Mouse (Mus musculus): ENCODE results near the gene Cox8b. TPM values are rescaled to one million over a fixed set of nuclear protein-coding genes. Genes with fewer than 3 reads are reported as not detected.

The Cox8b gene
- total and polyA plus RNA-seq, 2 experiments from 2014 or later: not detected

DNA sequence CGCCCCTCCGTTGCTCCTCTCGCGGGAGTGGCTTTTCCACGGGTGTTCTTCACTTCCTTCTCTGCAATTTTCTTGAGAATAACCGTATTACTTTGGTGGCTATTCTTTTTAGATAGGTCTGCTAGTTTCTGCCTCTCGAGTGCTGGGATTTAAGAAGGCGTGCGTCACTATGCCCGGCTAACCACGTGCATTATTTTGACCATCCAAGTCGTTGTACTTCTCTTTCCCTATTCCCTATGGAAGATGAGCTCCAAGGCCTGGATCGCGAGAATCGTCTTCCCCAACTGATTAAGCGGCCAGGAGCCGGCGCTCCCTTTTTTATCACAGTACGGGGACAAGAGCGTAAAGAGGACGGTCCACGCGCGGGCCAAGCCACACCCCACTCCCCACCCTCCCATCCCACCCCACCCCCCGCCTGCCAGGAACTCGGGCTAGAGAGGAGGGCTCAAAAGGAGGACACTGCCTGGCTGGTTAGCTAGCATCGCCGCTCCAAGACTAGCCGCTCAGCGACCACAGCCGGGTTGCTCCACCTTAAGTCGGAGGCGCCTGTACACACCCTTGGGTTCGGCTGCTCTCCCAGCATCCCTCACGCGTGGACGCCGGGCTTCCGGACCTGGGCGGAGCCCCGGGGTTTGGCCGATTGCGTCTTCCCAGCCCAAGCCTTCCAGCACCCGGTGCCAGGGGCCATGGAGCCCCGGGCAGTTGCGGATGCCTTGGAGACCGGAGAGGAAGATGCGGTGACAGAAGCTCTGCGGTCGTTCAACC is 43.3 kb downstream of the Cox8b start, which contains the start of gene Ric8a:
Ric8a (plus strand) TSS at position 173 of the 765 bp plus-strand sequence.
- H3K27me3 ChIP-seq (ENCODE audit: insufficient read depth, low read length): no peaks in the 10 kb centered on the region
- DNase-seq (ENCODE audit: low spot score) (peak; percentile 84), ATAC-seq (ENCODE audit: low FRiP score) (peak; percentile 73)
- H3K4me1 ChIP-seq (ENCODE audit: insufficient read depth, low read length): peaks cover 15% of the 10 kb centered on the region; the same call in 1 of the 2 replicates
- H3K4me2 ChIP-seq (ENCODE audit: low read depth, low read length, poor library complexity, severe bottlenecking): peak within 1 kb of the TSS; percentile 96
- TF ChIP-seq CTCF (IDR thresholded peaks at IDR 0.05): no peak
- H3K36me3 ChIP-seq (ENCODE audit: insufficient read depth, low read length): peaks cover 47% of the 10 kb centered on the region
- no peaks in the 10 kb centered on the region for H3K9me3 ChIP-seq (ENCODE audit: low read length)
- peak within 1 kb of the TSS; percentile 97 for H3K9ac ChIP-seq (replicated peaks; ENCODE audit: low read length, poor library complexity, severe bottlenecking)
- peak within 1 kb of the TSS; percentile 95 for H3K27ac ChIP-seq (ENCODE audit: low read depth, low read length)
- under 1% methylated on average over 47 of the region's 50 CpGs for WGBS
- peak within 1 kb of the TSS; percentile 81 for H3K4me3 ChIP-seq (ENCODE audit: low read depth, low read length)

GRCm38 (mm10) chr7:140855860-140856784 is 44.1 kb downstream of the Cox8b start, which contains the start of gene Gm45785:
TSS of gene Gm45785 (minus strand) at chr7:140856331.
- Histone ChIP-seq H3K27ac (ENCODE audit: low read depth, low read length) (peak within 1 kb of the TSS; percentile 95), H3K4me3 (ENCODE audit: low read depth, low read length) (peak within 1 kb of the TSS; percentile 81), H3K9ac (replicated peaks; ENCODE audit: low read length, poor library complexity, severe bottlenecking) (peak within 1 kb of the TSS; percentile 97), H3K9me3 (ENCODE audit: low read length) (no peaks in the 10 kb centered on the region), H3K36me3 (ENCODE audit: insufficient read depth, low read length) (peaks cover 45% of the 10 kb centered on the region), H3K4me2 (ENCODE audit: low read depth, low read length, poor library complexity, severe bottlenecking) (peak within 1 kb of the TSS; percentile 96), H3K4me1 (ENCODE audit: insufficient read depth, low read length) (peaks cover 15% of the 10 kb centered on the region; the same call in 1 of the 2 replicates), H3K27me3 (ENCODE audit: insufficient read depth, low read length) (no peaks in the 10 kb centered on the region)
- under 1% methylated on average over 51 of the region's 51 CpGs for WGBS
- DNase-seq (ENCODE audit: low spot score) (peak; percentile 95), ATAC-seq (ENCODE audit: low FRiP score) (peak; percentile 83)
- peak; percentile 37 for TF ChIP-seq CTCF (IDR thresholded peaks at IDR 0.05)

- DNase-seq (ENCODE audit: low spot score) (no peak), ATAC-seq (ENCODE audit: low FRiP score) (no peak)
- TF ChIP-seq CTCF (IDR thresholded peaks at IDR 0.05): no peak
- Histone ChIP-seq H3K4me2 (ENCODE audit: low read depth, low read length, poor library complexity, severe bottlenecking) (peak overlapping the region; percentile 96), H3K4me1 (ENCODE audit: insufficient read depth, low read length) (peaks cover 15% of the 10 kb centered on the region; the same call in 1 of the 2 replicates), H3K27me3 (ENCODE audit: insufficient read depth, low read length) (no peaks in the 10 kb centered on the region), H3K9ac (replicated peaks; ENCODE audit: low read length, poor library complexity, severe bottlenecking) (peak overlapping the region; percentile 97; the same call in 1 of the 2 replicates), H3K4me3 (ENCODE audit: low read depth, low read length) (peak overlapping the region; percentile 81), H3K9me3 (ENCODE audit: low read length) (no peaks in the 10 kb centered on the region), H3K36me3 (ENCODE audit: insufficient read depth, low read length) (peaks cover 37% of the 10 kb centered on the region), H3K27ac (ENCODE audit: low read depth, low read length) (no peak overlapping the region)
- WGBS: 82% methylated on average over 9 of the region's 9 CpGs
Measured at GRCm38 (mm10) chr7:140855181-140855580, 45.1 kb downstream of the Cox8b start.

GRCm38 (mm10) chr7:140854483-140854882 is 45.8 kb downstream of the Cox8b start:
- no peak for TF ChIP-seq CTCF (IDR thresholded peaks at IDR 0.05)
- Histone ChIP-seq H3K4me1 (ENCODE audit: insufficient read depth, low read length) (peaks cover 15% of the 10 kb centered on the region; the same call in 1 of the 2 replicates), H3K4me3 (ENCODE audit: low read depth, low read length) (no peak overlapping the region), H3K27ac (ENCODE audit: low read depth, low read length) (no peak overlapping the region), H3K9ac (replicated peaks; ENCODE audit: low read length, poor library complexity, severe bottlenecking) (no peak overlapping the region), H3K36me3 (ENCODE audit: insufficient read depth, low read length) (peaks cover 32% of the 10 kb centered on the region), H3K9me3 (ENCODE audit: low read length) (no peaks in the 10 kb centered on the region), H3K27me3 (ENCODE audit: insufficient read depth, low read length) (no peaks in the 10 kb centered on the region), H3K4me2 (ENCODE audit: low read depth, low read length, poor library complexity, severe bottlenecking) (no peak overlapping the region)
- DNase-seq (ENCODE audit: low spot score) (no peak), ATAC-seq (ENCODE audit: low FRiP score) (no peak)
- WGBS: 95% methylated on average over 18 of the region's 18 CpGs

DNA sequence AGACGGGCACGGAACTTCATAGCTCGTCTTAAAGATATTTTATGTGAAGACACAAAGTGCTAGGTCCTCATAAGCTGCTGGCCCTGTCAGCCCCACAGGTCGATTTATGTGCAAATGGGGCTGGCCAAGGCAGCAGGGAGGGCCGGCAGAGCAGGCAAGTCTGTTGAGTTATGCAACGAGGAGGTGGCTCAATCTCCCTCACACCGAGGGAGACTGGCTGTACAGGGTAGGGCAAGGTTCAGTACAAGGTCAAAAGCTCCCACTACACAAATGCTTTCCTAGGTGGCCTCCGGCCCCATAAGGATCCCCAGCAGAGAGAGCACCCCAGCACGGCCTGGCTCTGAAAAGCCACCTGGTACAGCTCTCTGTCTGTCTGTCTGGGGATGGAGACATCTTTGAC is 46.9 kb downstream of the Cox8b start:
- Histone ChIP-seq H3K9me3 (ENCODE audit: low read length) (no peaks in the 10 kb centered on the region), H3K4me3 (ENCODE audit: low read depth, low read length) (no peak overlapping the region), H3K9ac (replicated peaks; ENCODE audit: low read length, poor library complexity, severe bottlenecking) (no peak overlapping the region), H3K4me1 (ENCODE audit: insufficient read depth, low read length) (peaks cover 11% of the 10 kb centered on the region; the same call in 1 of the 2 replicates), H3K4me2 (ENCODE audit: low read depth, low read length, poor library complexity, severe bottlenecking) (no peak overlapping the region), H3K27me3 (ENCODE audit: insufficient read depth, low read length) (no peaks in the 10 kb centered on the region), H3K27ac (ENCODE audit: low read depth, low read length) (no peak overlapping the region), H3K36me3 (ENCODE audit: insufficient read depth, low read length) (peaks cover 26% of the 10 kb centered on the region)
- TF ChIP-seq CTCF (IDR thresholded peaks at IDR 0.05): no peak
- DNase-seq (ENCODE audit: low spot score) (no peak), ATAC-seq (ENCODE audit: low FRiP score) (no peak)
- WGBS: 91% methylated on average over 9 of the region's 9 CpGs
